Mouse (Mus musculus): ENCODE data around the gene Tjp1. TPM values are rescaled to one million over a fixed set of nuclear protein-coding genes. Genes with fewer than 3 reads are reported as not detected.

Tjp1 gene
- total and polyA plus RNA-seq, 3 experiments = not detected

GRCm38 (mm10) chr7:65410668-65411067 is 116.9 kb downstream of the Tjp1 start:
- H3K4me2 ChIP-seq (ENCODE audit: insufficient read depth, low read depth, poor library complexity, severe bottlenecking) = no peak overlapping the region
- H3K9me3 ChIP-seq (replicated peaks; ENCODE audit: low read length) = peaks cover 2% of the 10 kb centered on the region
- no peaks in the 10 kb centered on the region for H3K27me3 ChIP-seq (replicated peaks)
- no peak overlapping the region for H3K4me3 ChIP-seq (replicated peaks in 1 of 3; ENCODE audit: low read depth in 2 of 3, low read length in 2 of 3, poor library complexity in 1 of 3)
- H3K27ac ChIP-seq (ENCODE audit: insufficient read depth, low read depth) = no peak overlapping the region
- TF ChIP-seq ETS1 (conservative IDR thresholded peaks at IDR 0.05; ENCODE audit: low read depth, low read length) = no peak
- TF ChIP-seq SIN3A (IDR thresholded peaks at IDR 0.05; ENCODE audit: low read length) = no peak
- TF ChIP-seq CTCF (conservative IDR thresholded peaks at IDR 0.05 in 1 of 2, IDR thresholded peaks at IDR 0.05 in 1 of 2; ENCODE audit: low read depth in 2 of 2, low read length in 2 of 2) = no peak
- no peak overlapping the region for H3K9ac ChIP-seq (ENCODE audit: insufficient read depth, low read depth)
- H3K4me1 ChIP-seq (ENCODE audit: control insufficient read depth in 1 of 2, insufficient read depth in 2 of 2) = peaks cover 0 to 11% of the 10 kb centered on the region in 2 experiments; a peak in 2 of 4 replicates
- H3K79me2 ChIP-seq (replicated peaks; ENCODE audit: control insufficient read depth, extremely low read depth, insufficient read depth, poor library complexity, severe bottlenecking) = no peaks in the 10 kb centered on the region
- H3K36me3 ChIP-seq (replicated peaks in 1 of 2; ENCODE audit: control insufficient read depth in 1 of 2, insufficient read depth in 1 of 2, low read length in 1 of 2) = no peaks in the 10 kb centered on the region
- peak; percentile 10 for DNase-seq (ENCODE audit: extremely low read depth)
- dilution Hi-C loops (cut with MboI; ENCODE audit: extremely low pct_ligation_motif_present, extremely low pct_unique_long_range_greater_than_20kb, low sequenced_read_pairs) = no loop called here
- in situ Hi-C loops (cut with MboI; ENCODE audit: low pct_ligation_motif_present, low pct_unique_long_range_greater_than_20kb, low sequenced_read_pairs) = no loop called here

GRCm38 (mm10) chr7:65406427-65406826 is 121.2 kb downstream of the Tjp1 start:
- Histone ChIP-seq H3K9me3 (replicated peaks; ENCODE audit: low read length) (peaks cover 2% of the 10 kb centered on the region), H3K4me3 (replicated peaks in 1 of 3; ENCODE audit: low read depth in 2 of 3, low read length in 2 of 3, poor library complexity in 1 of 3) (no peak overlapping the region), H3K27me3 (replicated peaks) (no peaks in the 10 kb centered on the region), H3K4me2 (ENCODE audit: insufficient read depth, low read depth, poor library complexity, severe bottlenecking) (no peak overlapping the region), H3K79me2 (replicated peaks; ENCODE audit: control insufficient read depth, extremely low read depth, insufficient read depth, poor library complexity, severe bottlenecking) (no peaks in the 10 kb centered on the region), H3K4me1 (ENCODE audit: control insufficient read depth in 1 of 2, insufficient read depth in 2 of 2) (peaks cover 0 to 7% of the 10 kb centered on the region in 2 experiments; a peak in 2 of 4 replicates), H3K9ac (ENCODE audit: insufficient read depth, low read depth) (no peak overlapping the region), H3K36me3 (replicated peaks in 1 of 2; ENCODE audit: control insufficient read depth in 1 of 2, insufficient read depth in 1 of 2, low read length in 1 of 2) (no peaks in the 10 kb centered on the region), H3K27ac (ENCODE audit: insufficient read depth, low read depth) (no peak overlapping the region)
- in situ Hi-C loops (cut with MboI; ENCODE audit: low pct_ligation_motif_present, low pct_unique_long_range_greater_than_20kb, low sequenced_read_pairs) (no loop called here), dilution Hi-C loops (cut with MboI; ENCODE audit: extremely low pct_ligation_motif_present, extremely low pct_unique_long_range_greater_than_20kb, low sequenced_read_pairs) (no loop called here)
- TF ChIP-seq TCF12 (IDR thresholded peaks at IDR 0.05; ENCODE audit: low read depth, low read length) (no peak), POLR2AphosphoS2 (IDR thresholded peaks at IDR 0.05; ENCODE audit: low read depth, low read length) (no peak), RAD21 (IDR thresholded peaks at IDR 0.05; ENCODE audit: low read depth, low read length) (no peak), ZNF384 (IDR thresholded peaks at IDR 0.05; ENCODE audit: low read depth, low read length) (no peak), NELFE (IDR thresholded peaks at IDR 0.05; ENCODE audit: low read depth, low read length) (no peak), MAZ (IDR thresholded peaks at IDR 0.05; ENCODE audit: low read depth, low read length) (no peak), CTCF (conservative IDR thresholded peaks at IDR 0.05 in 1 of 2, IDR thresholded peaks at IDR 0.05 in 1 of 2; ENCODE audit: low read depth in 2 of 2, low read length in 2 of 2) (no peak), KAT2A (IDR thresholded peaks at IDR 0.05; ENCODE audit: insufficient replicate concordance, low read length) (no peak), E2F4 (IDR thresholded peaks at IDR 0.05; ENCODE audit: insufficient replicate concordance, low read depth, low read length) (no peak), HCFC1 (IDR thresholded peaks at IDR 0.05; ENCODE audit: low read depth, low read length) (no peak), USF1 (IDR thresholded peaks at IDR 0.05; ENCODE audit: low read depth, low read length) (no peak), CHD1 (IDR thresholded peaks at IDR 0.05; ENCODE audit: low read depth, low read length) (no peak), USF2 (conservative IDR thresholded peaks at IDR 0.05; ENCODE audit: low read depth, low read length) (no peak), ETS1 (conservative IDR thresholded peaks at IDR 0.05; ENCODE audit: low read depth, low read length) (no peak), ZMIZ1 (IDR thresholded peaks at IDR 0.05; ENCODE audit: low read depth, low read length) (no peak), PAX5 (IDR thresholded peaks at IDR 0.05; ENCODE audit: low read length) (no peak), MAX (IDR thresholded peaks at IDR 0.05; ENCODE audit: low read length) (no peak)
- no peak for DNase-seq (ENCODE audit: extremely low read depth)
